Mouse (Mus musculus) telencephalon, adult 2 months (tissue): Measurements from ENCODE around the gene Sgk2.
A peak's percentile ranks its signal among the peaks of the same experiment; 100 is the strongest.

ENCODE experiments used
- DNase-seq: peaks from one replicate; pipeline ENCODE4 v3.0.0-alpha.2; 2011; ENCODE audit warnings: low read depth, low spot score

The Sgk2 gene

DNA sequence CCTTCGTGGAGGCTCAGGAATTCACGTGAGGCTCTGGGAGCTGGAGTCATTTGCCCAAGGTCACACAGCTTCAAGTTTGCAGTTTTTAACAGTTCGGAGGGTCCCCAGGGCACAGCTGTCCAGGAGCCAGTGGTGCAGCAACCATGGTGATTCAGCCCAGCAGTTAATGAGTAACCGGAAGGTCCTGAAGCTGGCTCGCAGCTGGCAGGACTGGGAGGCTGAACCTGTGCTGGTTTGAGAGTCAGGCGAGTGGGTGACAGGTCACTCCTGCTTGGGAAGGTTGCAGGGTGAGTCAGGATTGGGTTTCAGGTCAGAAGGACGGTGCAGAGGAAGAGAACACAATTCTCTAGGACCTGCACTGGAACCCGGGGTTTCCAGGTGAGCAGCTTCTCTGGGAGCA lies at the start of gene Sgk2:
TSS of gene Sgk2 (plus strand) at position 113 of the 400 bp plus-strand sequence.
- no peak for DNase-seq

DNA sequence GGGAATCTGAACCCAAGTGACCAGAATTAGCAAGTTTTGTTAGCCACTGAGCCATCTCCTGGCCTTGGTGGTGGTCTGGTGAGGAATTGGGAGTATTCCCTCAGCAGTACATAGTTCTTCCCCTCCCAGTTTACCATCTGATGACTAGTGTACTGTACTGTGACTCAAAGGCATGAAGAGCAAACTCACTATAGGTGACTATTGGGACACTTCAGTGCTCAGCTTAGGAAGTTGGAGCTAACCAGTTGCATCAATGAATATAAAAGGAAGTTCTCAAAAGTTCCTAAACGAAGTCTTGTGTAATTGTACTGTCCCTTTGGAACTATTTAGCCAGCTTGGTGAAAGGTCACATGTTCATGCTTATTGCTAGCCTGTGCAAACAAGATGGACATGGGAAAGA lies 47.6 kb upstream of the Sgk2 start:
- no peak for DNase-seq

DNA sequence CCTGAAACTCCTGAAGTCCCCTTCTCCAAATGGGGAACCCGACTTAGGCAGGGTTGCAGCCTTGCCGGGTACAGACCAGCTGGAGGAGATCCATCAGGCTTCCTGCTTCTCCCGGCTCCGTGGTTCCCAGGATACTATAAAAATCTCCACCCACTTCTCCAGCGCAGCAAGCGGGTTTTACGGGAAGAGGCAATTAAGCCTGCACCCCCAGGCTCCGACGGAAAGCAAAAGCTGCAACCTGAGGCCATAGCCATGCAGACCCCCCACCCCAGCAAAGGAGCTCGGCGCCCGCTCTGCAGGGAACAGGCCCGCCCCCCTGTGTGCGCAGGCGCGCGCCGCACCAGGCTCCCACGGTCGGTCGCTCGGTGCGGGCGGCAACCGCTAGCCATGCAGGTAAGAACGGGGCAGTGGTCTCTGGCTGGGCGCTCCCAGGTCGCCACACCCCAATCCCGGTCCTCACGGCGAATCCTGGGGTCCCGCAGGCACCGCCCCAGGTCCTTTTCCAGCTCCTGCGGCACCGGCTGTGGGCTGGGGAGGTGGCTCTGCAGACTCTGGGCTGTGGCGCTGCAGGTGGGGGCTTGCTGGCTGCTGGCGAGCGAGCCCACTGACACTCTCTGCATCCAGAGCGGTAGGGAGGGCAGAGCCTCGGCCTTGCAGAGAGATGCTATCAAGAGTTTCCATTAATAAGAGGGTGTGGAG lies 43.8 kb upstream of the Sgk2 start, which contains the start of gene L3mbtl1:
TSS of gene L3mbtl1 (plus strand) at position 325 of the 699 bp plus-strand sequence.
- DNase-seq = no peak

DNA sequence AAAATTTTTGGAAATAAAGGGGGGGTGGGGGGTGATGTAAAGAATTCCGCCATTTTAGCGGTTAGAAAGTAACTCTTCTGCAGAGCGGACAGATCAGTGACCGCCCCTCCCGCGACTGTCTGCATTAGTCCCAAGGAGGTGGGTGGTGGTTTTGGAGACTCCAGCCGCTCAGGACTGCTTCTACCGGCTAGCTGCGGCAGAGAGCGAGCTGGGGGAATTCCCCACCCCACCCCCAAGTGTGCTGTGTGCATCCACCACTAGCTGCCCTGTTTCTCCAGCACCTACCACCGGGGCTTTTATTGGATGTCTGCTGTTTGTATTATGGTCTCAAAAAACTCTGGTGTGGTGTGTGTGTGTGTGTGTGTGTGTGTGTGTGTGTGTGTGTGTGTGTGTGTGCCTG lies 43.2 kb upstream of the Sgk2 start:
- DNase-seq = no peak

DNA sequence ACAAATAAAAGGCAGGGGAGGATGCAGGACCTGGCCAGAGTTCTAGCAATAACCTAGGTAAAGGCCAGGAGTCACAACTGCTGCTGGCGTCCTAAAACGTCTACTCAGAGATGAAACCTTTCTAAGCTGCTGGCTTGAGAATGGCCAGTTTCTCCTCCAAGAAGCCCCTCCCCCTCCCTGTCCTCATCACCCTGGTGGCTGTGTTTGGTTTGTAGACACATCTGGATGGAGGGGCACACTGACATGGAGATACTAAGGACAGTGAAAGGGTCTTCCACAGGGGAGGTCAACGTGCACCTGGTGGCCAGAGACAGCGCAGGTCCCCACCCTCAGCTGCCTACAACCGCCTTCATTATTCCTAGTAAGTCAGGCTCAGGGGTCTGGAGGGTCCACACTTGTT lies 40.2 kb upstream of the Sgk2 start:
- no peak for DNase-seq

DNA sequence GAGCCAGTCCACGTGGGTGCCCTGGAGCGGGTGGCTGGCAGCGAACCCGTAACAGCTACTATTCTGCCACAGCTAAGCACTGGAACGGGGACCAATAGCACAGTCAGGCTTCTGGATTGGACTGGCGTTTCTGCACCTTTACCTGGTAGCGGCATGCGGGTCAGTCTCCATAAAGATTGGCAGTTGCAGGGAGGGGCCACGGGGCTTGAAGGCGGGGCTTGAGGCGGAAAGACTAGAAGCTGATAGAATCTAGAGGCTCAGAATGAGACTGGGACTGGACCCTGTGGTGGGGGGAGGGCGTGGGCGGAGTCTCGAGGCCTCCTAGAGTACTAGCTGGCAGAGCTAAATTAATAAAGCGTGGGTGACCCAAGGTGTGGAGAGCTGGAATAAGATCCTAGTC lies 39.4 kb upstream of the Sgk2 start:
- peak; percentile 21 for DNase-seq

DNA sequence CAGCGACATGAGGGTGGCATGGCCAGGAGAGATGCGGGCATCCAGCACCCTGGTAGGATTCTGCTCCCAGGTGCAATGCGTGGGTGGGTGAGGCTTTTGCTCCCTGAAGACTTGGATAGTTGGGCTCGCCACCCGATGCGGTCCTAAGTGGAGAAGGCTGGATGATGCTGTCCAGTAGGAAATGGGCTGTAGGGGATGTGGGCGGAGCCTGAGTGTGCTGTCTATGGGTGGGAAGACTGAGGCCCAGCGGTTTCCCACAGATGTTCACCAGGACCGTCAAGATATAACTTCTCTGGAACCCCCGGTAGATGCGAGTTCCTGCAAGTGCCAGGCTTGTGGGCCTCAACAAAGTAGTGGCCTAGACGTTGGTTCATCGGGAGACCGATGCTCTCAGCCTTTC lies 38.9 kb upstream of the Sgk2 start:
- peak; percentile 12 for DNase-seq

DNA sequence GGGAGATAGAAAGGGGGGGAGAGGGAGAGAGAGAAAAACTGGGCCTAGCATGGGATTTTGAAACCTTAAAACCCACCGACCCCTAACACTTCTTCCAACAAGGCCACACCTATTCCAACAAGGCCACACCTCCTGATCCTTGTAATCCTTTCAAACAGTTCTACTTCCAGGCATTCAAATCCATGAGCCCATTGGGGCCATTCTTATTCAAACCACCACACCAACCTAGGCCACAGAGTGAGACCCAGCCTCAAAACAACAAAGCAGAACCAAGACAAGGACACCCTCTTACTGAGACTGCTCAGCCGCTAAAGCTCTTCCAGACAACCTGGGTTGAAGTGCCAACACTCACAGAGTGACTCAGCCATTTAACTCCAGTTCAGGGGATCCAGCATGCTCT lies 36.4 kb upstream of the Sgk2 start:
- DNase-seq = no peak

DNA sequence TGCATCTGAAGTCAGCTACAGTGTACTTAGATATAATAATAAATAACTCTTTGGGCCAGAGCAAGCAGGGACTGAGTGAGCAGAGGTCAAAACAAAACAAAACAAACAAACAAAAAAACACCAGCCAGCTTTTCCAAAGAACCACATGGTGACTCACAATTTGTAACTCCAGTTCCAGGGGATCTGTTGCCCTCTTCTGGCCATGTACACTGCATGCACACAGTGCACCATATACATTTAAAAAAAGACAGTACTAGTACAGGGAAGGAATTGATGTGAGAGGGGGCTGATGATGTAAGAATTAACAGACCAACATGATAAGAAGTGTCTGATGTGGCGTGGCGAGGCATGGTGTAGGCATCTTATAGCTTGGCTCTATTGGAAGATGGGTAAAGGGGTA lies 30.3 kb upstream of the Sgk2 start:
- DNase-seq = no peak

DNA sequence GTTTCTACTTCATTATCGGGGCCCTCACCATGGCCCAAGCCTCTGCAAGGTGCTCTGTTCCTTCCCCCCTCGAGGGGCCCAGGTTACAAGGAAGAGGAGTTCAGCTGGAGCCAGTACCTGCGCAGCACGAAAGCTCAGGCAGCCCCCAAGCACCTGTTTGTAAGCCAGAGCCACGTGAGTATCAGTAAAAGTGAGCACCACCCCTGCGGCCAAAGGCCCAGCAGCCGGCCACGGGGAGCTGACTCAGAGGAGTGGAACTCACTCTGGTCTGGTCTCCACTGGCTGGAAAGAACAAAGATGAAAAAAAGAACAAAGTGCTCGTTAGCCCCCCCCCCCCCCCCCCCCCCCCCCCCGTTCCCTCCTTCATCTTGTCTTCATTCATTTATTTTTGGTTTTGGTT lies 25.8 kb upstream of the Sgk2 start:
- no peak for DNase-seq

DNA sequence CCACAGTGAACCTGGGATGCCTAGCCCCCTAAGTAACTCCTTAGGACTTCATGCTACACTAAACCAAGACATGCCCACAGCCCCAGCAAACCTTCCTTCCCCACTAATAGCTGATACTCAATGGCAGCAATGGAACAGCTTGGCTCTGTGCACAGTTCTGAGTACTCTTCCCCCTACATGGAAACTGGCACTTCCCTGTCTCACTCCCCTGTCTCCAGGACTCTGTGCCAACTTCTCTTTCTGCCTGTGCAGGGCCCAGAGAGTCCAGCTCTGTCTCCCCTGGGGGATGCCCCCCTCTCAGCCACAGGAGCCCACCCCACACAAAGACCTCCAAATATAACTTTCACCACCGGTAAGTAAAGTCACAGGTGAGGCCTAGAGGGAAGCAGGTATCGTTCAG lies 20.4 kb upstream of the Sgk2 start:
- no peak for DNase-seq

DNA sequence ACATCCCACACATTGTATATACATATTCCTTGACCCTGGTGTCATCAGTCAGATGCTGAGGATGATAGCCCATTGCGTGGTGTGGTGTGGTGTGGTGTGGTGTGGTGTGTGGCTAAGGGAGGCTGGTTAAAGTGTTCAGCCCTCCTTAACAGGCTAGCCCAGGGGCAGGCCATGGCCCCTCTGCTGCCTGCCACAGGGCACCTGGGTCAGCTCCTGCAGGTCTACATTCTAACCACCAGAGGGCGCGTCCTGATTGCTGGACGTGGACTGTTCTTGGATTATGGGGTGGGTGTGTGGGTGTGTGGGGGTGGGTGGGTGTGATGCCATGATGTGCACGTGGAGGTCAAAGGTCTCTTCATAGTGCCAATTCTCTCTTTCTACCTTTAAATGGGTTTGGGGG lies 18.8 kb upstream of the Sgk2 start:
- DNase-seq = no peak

DNA sequence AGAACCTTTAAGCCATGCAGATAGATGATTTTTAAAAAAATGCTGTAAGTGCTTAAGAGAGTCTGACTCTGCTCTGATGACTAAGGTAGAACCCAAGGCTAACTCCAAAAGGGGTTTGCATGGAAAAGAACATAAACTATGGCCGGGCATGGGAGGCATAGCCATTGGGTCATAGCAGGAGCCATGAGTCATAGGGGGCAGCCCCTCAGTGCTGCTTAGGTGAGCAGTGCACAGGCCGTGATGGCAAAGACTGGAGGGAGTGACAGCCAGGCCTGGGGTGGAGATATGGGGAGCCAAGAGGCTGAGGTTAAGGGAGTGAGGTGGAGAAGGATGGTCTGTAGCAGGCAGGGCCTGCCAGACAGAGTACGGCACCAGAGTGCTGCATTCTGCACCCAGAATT lies 18.0 kb upstream of the Sgk2 start:
- no peak for DNase-seq

DNA sequence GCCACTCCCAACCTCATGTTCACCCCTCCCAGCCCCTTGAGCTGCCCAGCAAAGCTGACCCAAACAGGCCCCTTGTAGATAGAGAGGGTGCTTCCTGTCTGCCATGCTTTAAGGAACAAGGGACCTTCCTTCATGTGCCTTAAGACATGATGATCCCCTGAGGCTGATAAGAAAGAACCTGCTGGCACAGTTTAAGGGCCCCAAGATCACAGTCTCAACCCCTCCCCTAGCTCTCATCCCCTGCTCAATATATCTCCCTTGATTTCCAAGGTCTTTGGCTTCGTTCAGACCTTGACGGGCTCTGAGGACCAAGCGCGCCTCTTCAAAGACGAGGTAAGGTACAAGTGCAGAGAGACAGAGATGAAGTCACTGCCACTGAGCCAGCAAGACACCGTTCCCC lies 16.2 kb upstream of the Sgk2 start:
- DNase-seq = no peak

DNA sequence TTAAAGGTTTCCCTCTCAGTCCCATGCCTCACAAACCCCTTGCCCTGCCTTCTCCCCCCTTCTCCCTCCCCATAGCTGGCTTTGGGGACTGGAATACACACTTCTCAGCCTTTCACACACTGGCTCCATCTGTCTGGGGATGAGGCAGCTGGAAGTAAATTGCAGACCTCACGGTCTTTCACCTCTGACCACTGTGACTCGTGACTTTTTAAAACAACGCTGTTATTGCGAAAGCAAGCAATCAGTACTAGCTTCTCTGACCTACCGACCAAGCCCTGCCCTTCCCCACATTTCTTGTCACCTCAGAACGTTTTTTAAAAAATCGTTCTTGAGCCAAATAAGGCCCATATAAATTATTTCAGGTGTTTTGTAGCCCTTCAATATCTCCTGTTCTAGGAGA lies 14.4 kb upstream of the Sgk2 start:
- no peak for DNase-seq

DNA sequence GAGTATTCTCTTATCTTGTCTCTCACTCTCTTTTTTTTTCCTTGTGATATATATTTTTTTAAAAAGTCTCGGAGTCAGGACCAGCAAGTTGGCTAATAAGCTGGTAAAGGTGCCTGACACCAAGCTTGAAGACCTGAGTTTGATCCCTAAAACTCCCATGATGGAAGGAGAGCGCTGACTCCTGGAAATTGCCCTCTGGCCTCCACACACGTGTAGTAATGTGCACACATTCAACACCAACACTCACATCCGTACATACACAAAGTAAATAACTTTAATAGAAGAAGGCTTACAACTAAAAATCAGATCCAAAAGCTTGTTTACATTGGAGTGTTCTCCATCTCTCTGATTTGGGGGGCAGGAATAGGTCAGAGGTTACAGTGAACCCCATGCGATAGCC lies 13.9 kb upstream of the Sgk2 start:
- no peak for DNase-seq

DNA sequence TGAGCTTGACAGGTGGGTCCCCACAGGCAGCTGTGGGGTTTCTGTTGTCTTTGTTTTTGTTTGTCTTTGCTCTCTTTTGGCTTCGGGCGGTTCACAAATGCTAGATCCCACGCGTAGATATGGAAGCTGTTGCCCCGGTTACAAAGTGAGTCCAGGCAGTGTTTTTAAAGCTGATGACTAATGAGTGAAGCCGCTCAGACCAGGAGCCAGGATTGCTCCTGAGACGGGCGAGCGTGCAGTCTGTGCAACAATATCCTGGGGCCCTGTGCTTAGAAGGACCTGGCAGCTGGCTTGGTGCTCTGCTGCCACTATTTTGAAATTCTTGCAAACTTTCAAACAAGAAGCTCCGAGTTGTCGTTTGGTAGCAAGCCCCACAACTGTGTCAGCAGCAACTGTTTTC lies 13.5 kb upstream of the Sgk2 start:
- DNase-seq = no peak

DNA sequence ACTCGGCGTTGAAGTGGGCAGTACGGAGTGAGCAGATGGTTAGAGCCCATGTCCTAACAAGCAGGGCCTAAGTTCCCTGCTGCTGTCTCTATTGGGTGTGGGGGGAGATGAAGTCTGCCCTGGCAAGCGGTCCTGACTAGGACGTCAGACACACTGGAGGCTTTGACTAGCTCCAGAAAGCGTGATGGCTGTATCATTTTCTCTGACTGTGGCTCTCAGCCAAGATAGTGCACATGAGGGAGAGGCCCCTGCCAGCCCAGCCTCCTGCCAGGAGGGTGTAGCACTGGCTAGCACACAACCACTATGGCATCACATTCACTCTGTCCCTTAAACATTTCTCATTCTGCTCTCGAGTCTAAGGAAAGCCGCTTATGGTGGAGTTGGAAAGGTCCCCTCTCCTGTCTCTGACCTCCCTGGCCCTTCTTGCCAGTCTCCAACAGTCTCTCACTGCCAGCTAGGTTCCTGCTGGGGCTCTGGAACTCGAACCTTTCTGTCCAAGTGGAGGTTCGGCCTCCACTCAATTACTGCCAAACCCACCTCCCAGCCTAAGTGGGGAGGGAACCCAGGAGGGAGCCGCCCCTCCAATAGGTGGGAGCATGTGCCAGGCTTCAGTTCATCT lies 11.9 kb upstream of the Sgk2 start:
- peak; percentile 74 for DNase-seq

DNA sequence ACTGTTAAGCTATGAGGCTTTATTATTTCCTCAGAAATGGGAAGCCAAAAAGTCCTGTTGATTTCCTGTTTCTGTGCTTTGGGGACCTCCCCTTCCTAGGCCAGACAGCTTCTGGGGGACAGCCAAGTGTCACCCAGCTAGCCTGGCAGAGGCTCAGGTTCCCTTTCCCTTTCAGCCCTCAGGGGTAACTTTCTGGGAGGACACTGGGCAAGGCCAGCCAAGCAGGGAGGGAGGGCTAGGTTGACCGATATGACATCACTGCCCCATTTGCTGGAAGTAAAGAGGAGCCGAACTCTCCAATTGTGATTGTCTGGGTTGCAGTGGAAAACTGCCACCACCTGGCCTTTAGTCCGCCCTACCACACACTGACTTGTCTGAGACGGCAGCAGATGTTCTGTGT lies 11.1 kb upstream of the Sgk2 start:
- no peak for DNase-seq

DNA sequence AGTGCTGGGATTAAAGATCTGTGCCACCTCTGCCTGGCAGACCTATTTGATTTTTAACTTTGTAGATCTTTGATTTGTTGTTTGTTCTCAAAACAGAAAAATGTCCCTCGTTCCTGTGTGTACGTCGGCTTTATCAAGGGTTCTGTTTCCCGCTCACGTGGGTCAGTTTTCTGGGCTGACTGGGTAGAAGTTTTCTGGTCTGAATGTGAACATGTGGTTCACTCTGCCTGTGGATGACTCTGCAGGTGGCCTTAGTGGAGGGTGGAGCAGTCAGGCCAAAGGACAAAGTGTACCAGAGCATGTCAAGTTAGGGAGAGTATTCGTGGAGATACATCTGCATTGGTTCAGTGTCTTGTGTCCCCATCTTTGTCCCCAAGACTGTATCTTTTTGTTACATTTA lies 2.7 kb upstream of the Sgk2 start:
- DNase-seq = no peak

DNA sequence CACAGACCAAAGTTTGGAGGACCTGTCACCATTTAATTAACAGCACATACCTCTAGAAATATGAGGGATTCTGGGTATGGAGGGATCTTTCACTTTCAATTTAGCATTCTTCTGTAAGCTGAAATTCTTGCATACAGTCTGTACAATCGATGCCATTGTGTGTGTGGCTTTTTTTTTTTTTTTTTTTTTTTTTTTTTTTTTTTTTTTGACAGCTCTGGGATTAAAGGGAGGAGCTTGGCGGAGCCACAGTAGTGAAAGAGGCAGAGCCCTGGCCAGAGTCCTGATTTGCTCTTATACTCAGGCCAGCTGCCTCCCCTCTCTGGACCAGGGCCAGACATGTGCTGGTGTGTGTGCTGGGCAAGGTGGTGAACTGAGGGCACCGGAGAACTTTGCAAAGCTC lies 1.2 kb upstream of the Sgk2 start:
- peak; percentile 24 for DNase-seq

DNA sequence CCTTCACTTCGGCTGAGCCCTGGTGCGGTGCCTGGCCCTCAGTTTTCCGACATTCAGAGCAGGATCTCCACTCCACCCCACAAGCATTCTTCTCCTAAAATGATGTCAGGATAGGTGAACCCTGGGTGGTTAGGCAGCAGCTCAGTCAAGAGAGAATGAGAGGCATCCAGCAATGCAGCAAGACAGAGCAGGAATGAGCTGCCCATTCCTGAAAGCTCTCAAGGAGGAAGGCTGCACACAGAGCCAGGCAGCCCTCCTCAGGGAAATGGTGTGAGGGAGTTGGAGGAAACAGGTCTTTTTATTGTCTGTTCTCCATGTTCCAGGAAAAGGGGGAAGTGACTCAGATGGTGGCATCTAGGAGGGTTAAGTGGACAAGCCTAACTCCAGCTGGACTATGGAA lies 366 bp upstream of the Sgk2 start:
- DNase-seq = no peak

DNA sequence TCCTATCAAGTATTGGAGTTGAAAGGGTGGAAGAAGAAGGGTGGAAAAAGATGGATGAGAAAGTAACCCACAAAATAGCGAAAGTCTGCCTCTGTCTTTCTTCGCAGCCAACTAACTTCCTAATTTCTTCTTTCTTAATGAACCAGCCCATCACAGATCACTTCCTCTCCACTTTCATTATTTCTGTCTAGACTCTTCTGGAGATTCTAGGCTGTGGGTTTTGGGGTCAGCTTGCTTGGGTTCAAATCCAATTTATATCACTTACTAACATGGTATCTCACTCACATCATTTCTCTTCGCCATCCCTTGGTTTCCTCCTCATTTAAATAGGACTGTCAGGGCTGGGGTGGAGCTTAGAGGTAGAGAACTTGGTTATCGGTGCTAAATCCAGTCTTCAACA lies 1.1 kb downstream of the Sgk2 start:
- DNase-seq = no peak
